Mouse (Mus musculus): ENCODE results near the gene Mrps36.

- TF ChIP-seq CTCF (IDR thresholded peaks at IDR 0.05): no peak
- no peak for TF ChIP-seq POLR2A (IDR thresholded peaks at IDR 0.05; ENCODE audit: insufficient read depth, low read depth, low read length)
Measured at GRCm38 (mm10) chr13:100755329-100755728, 10.9 kb upstream of the Mrps36 start.
